Mouse (Mus musculus) intestine, postnatal 0 days (tissue): ENCODE results near the gene Arpp19. TPM values are rescaled to one million over a fixed set of nuclear protein-coding genes. Genes with fewer than 3 reads are reported as not detected.

Experiments
- ATAC-seq: fragments of 200-750 bp; cut with Nextera tagmentation; 2 replicates; pipeline ENCODE4 v1.8.0; 2017; ENCODE audit warnings: mild to moderate bottlenecking, moderate TSS enrichment, moderate library complexity
- H3K27ac ChIP-seq: fragments of 300-500 bp; sonication (generic); 2 replicates; pipeline ENCODE4 v1.5.1; 2014; ENCODE audit warnings: mild to moderate bottlenecking, low read depth, low read length, moderate library complexity
- H3K27me3 ChIP-seq: fragments of 300-500 bp; sonication (generic); replicated peaks from 2 replicates; pipeline ENCODE4 v1.6.1; 2014; ENCODE audit warnings: low read length, mixed read lengths; ENCODE audit not compliant: control insufficient read depth, insufficient read depth
- H3K36me3 ChIP-seq: fragments of 300-500 bp; sonication (generic); 2 replicates; pipeline ENCODE4 v1.6.1; 2014; ENCODE audit warnings: mild to moderate bottlenecking, moderate library complexity; ENCODE audit not compliant: control insufficient read depth, insufficient read depth
- H3K4me1 ChIP-seq: fragments of 300-500 bp; sonication (generic); replicated peaks from 2 replicates; pipeline ENCODE4 v1.6.1; 2014; ENCODE audit warnings: antibody characterized with exemption, low read length, mixed read lengths; ENCODE audit not compliant: control insufficient read depth, insufficient read depth
- H3K4me2 ChIP-seq: fragments of 300-500 bp; sonication (generic); replicated peaks from 2 replicates; pipeline ENCODE4 v1.6.1; 2014; ENCODE audit warnings: low read depth, mild to moderate bottlenecking, moderate library complexity
- H3K4me3 ChIP-seq: fragments of 300-500 bp; sonication (generic); 2 replicates; pipeline ENCODE4 v1.5.1; 2014; ENCODE audit warnings: low read depth, low read length
- H3K9ac ChIP-seq: fragments of 300-500 bp; sonication (generic); 2 replicates; pipeline ENCODE4 v1.6.1; 2014; ENCODE audit warnings: mild to moderate bottlenecking, low read depth, low read length
- H3K9me3 ChIP-seq: fragments of 300-500 bp; sonication (generic); 2 replicates; pipeline ENCODE4 v1.6.1; 2016; ENCODE audit warnings: mixed run types; ENCODE audit not compliant: control insufficient read depth
- CTCF ChIP-seq: sonication (generic); IDR thresholded peaks from 2 replicates; pipeline ENCODE4 v1.5.1; 2016; ENCODE audit warnings: low read depth, mild to moderate bottlenecking, control low read depth, antibody characterized with exemption, moderate library complexity
- WGBS: fragments of 180-500 bp; shearing (Covaris S2); extraction: QIAGEN DNeasy Blood & Tissue Kit; methylation state at CpG from one replicate; pipeline ENCODE4 v1.1.7; 2014; 5-methylcytosine and 5-hydroxymethylcytosine counted together
- polyA plus RNA-seq: library from polyadenylated mRNA; unstranded; fragments of >200 nt; fragmentation: Nextera tagmentation; extraction: Ambion mirVana; gene quantifications from 2 replicates; pipeline ENCODE4 v1.2.1, GENCODE M21; 2015

Gene Arpp19
- polyA plus RNA-seq, 1 experiment from 2014 or later, result 383 TPM

DNA sequence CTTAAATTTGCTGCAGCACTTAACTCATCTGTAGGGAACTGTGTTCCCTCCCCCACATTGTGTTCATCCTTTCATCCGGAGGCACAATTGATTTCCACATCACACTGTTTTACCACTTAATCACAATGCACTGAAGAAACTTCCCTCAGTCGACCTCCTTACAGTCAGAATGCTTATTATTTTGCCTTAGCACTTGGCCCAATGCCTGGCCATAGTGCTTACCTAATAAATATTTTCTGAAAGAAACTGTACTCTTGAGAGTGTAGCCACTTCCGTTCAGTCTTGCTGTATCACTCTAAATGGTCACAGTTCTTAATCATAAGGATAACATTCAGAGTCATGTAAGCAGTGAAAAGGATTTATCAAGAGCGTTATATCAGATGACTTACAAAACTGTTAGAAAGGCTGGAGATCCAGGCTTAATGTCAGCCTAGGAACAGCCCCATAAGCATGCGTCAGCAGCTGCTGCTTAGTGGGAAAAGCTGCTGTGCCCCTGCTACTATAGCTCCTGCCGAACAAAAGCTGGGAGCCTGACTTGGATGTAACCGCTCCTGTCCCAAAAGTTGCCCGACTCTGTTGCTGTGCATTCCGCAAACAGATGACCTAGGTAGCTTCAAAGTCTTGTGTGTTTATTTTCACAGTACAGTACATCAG is 27.4 kb downstream of the Arpp19 start:
- no peak for TF ChIP-seq CTCF
- ATAC-seq, result no peak
- H3K4me3 ChIP-seq, result no peak overlapping the region
- no peak overlapping the region for H3K9ac ChIP-seq
- no peaks in the 10 kb centered on the region for H3K27me3 ChIP-seq
- no peaks in the 10 kb centered on the region for H3K9me3 ChIP-seq
- H3K4me1 ChIP-seq, result no peaks in the 10 kb centered on the region
- no peak overlapping the region for H3K4me2 ChIP-seq
- H3K27ac ChIP-seq, result no peak overlapping the region
- peaks cover 1% of the 10 kb centered on the region; the same call in 1 of the 2 replicates for H3K36me3 ChIP-seq
- WGBS, result 63% methylated on average over 9 of the region's 9 CpGs

GRCm38 (mm10) chr9:75070457-75071028 is 33.1 kb downstream of the Arpp19 start, which contains the start of gene Myo5a:
Myo5a (plus strand) TSS chr9:75071015.
- no peaks in the 10 kb centered on the region for H3K36me3 ChIP-seq
- H3K4me1 ChIP-seq, result 0 out of 2 replicates have a peak, but pooled peaks cover 6% of the 10 kb centered on the region
- ATAC-seq, result no peak
- H3K9me3 ChIP-seq, result no peaks in the 10 kb centered on the region
- peak within 1 kb of the TSS; percentile 68 for H3K27ac ChIP-seq
- H3K4me2 ChIP-seq, result peak within 1 kb of the TSS; percentile 97
- peak within 1 kb of the TSS; percentile 62 for H3K4me3 ChIP-seq
- H3K9ac ChIP-seq, result peak within 1 kb of the TSS; percentile 58
- peaks cover 17% of the 10 kb centered on the region; the same call in 1 of the 2 replicates for H3K27me3 ChIP-seq
- TF ChIP-seq CTCF, result no peak
- 21% methylated on average over 23 of the region's 23 CpGs for WGBS

GRCm38 (mm10) chr9:75071029-75071705 is 33.8 kb downstream of the Arpp19 start:
- H3K27ac ChIP-seq, result peak overlapping the region; percentile 68
- H3K9ac ChIP-seq, result peak overlapping the region; percentile 58
- no peaks in the 10 kb centered on the region for H3K9me3 ChIP-seq
- peak overlapping the region; percentile 62 for H3K4me3 ChIP-seq
- WGBS, result under 1% methylated on average over 40 of the region's 92 CpGs
- peak; percentile 95 for ATAC-seq
- TF ChIP-seq CTCF, result peak; percentile 34
- H3K36me3 ChIP-seq, result no peaks in the 10 kb centered on the region
- peaks cover 17% of the 10 kb centered on the region; the same call in 1 of the 2 replicates for H3K27me3 ChIP-seq
- H3K4me2 ChIP-seq, result peak overlapping the region; percentile 97
- H3K4me1 ChIP-seq, result 0 out of 2 replicates have a peak, but pooled peaks cover 6% of the 10 kb centered on the region

GRCm38 (mm10) chr9:75071706-75072192 is 34.3 kb downstream of the Arpp19 start:
- Histone ChIP-seq H3K9ac (peak overlapping the region; percentile 58), H3K27me3 (peaks cover 17% of the 10 kb centered on the region; the same call in 1 of the 2 replicates), H3K36me3 (no peaks in the 10 kb centered on the region), H3K4me3 (peak overlapping the region; percentile 62), H3K27ac (0 out of 2 replicates have a peak overlapping the region, but pooled peaks have one; percentile 68), H3K4me2 (peak overlapping the region; percentile 97), H3K4me1 (0 out of 2 replicates have a peak, but pooled peaks cover 6% of the 10 kb centered on the region), H3K9me3 (no peaks in the 10 kb centered on the region)
- no peak for ATAC-seq
- no peak for TF ChIP-seq CTCF
- under 1% methylated on average over 28 of the region's 29 CpGs for WGBS

DNA sequence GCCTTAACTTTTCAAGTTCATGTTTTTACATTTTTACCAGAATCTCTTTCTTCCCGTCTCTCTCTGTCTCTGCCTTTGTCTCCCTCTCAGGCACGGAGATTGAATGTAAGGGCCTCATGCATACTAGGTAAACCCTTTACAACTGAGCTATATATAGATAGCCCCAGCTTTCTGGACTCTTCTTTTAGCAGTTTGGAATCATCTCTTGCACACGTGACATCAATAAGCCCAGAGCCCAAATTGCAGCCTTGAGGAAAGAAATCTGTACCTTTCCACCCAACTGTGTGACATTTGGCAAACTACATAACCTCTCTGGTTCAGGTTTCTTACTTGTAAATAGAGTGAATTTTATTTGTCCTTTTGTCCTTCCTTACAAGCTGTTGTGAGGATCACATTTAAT is 34.9 kb downstream of the Arpp19 start:
- Histone ChIP-seq H3K27ac (no peak overlapping the region), H3K4me3 (no peak overlapping the region), H3K9ac (no peak overlapping the region), H3K36me3 (no peaks in the 10 kb centered on the region), H3K9me3 (no peaks in the 10 kb centered on the region), H3K4me1 (0 out of 2 replicates have a peak, but pooled peaks cover 6% of the 10 kb centered on the region), H3K4me2 (peak overlapping the region; percentile 97; the same call in 1 of the 2 replicates), H3K27me3 (peaks cover 17% of the 10 kb centered on the region; the same call in 1 of the 2 replicates)
- no peak for TF ChIP-seq CTCF
- WGBS, result 63% methylated on average over 3 of the region's 3 CpGs
- no peak for ATAC-seq

DNA sequence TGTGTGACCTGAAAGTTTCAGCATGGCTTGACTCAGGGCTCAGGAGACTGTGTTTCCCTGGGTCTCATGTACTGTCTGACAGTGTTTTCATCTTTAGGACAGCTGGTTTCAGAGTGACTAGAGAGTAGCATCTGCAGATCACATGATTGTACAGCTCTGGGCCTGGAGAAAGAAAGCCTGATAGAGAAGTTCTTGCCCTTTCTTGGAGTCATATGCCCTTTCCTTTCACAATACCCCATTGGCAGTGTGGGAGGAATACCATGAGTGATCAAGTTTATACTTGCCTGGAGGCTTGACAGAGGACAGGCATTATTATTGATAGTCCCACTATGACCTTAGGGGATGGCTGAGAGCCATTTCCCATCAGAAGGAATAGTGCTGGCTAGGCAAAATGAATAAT is 39.8 kb downstream of the Arpp19 start:
- no peak overlapping the region for H3K4me2 ChIP-seq
- no peak for TF ChIP-seq CTCF
- H3K27ac ChIP-seq, result no peak overlapping the region
- no peak for ATAC-seq
- H3K9me3 ChIP-seq, result no peaks in the 10 kb centered on the region
- H3K9ac ChIP-seq, result no peak overlapping the region
- H3K27me3 ChIP-seq, result no peaks in the 10 kb centered on the region
- H3K36me3 ChIP-seq, result no peaks in the 10 kb centered on the region
- no peaks in the 10 kb centered on the region for H3K4me1 ChIP-seq
- H3K4me3 ChIP-seq, result no peak overlapping the region
